Mouse (Mus musculus): ENCODE measurements at regions not wholly inside any gene's neighbourhood (a gene's known extent, or its start where the extent isn't known, plus 50 kb on each side); places are given as distances from the start of the nearest gene placed in this dataset.

GRCm38 (mm10) chr6:144864026-144864425 is 82.2 kb upstream of the Sox5 start:
- TF ChIP-seq CTCF (IDR thresholded peaks at IDR 0.05; ENCODE audit: low read depth) (no peak), EP300 (IDR thresholded peaks at IDR 0.05; ENCODE audit: low read depth) (no peak)
